Mouse (Mus musculus): ENCODE measurements around the gene Chst13. TPM values are rescaled to one million over a fixed set of nuclear protein-coding genes. Genes with fewer than 3 reads are reported as not detected.
A peak's percentile ranks its signal among the peaks of the same experiment; 100 is the strongest.

The Chst13 gene
- total and polyA plus RNA-seq, 2 experiments from 2014 or later, result 0.20 to 0.21 TPM

DNA sequence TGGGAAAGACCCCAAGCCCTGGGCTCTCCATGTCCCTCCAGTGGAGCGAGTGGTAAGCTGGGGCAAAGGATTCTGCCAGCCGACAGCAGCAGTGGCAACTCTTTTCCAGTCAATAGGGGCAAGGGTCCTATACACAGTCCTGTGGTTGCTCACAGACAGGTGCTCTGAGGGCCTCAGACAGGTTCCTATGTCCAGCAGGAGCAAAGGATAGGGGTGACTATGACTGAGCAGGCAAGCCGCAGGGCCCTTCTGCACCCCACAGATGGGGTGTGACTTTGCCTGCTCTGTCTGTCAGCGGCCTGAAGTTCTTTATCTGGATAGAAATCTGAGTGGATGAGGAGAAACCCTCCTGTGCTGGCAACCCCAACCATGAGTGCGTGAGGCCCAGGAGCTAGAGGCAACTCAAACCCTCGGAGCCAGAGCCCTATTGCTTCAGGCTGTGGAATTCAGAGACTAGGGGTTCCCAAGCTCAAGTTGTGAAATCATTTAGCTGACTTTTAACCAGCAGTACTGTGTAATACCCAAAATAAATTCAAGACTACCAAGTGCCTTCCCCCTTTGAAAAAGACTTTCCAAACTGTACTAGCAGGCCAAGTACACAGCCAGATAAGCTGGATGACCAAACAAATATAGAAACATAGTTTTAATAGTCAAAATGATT is 18.5 kb downstream of the Chst13 start:
- DNase-seq (ENCODE audit: low spot score) (no peak), ATAC-seq (no peak)
- no peak overlapping the region for H3K4me3 ChIP-seq (ENCODE audit: low read length)
- no peaks in the 10 kb centered on the region for H3K36me3 ChIP-seq (ENCODE audit: insufficient read depth, low read length)
- no peak overlapping the region for H3K9ac ChIP-seq (replicated peaks; ENCODE audit: low read length)
- 80% methylated on average over 6 of the region's 6 CpGs for WGBS
- H3K4me2 ChIP-seq (ENCODE audit: low read depth, low read length), result no peak overlapping the region
- H3K9me3 ChIP-seq (ENCODE audit: low read length), result peaks cover 3% of the 10 kb centered on the region; the same call in 1 of the 2 replicates
- H3K27me3 ChIP-seq (ENCODE audit: insufficient read depth, low read length), result no peaks in the 10 kb centered on the region
- TF ChIP-seq CTCF (IDR thresholded peaks at IDR 0.05; ENCODE audit: low read depth), result no peak
- no peak overlapping the region for H3K27ac ChIP-seq
- H3K4me1 ChIP-seq (ENCODE audit: insufficient read depth, low read length), result no peaks in the 10 kb centered on the region

DNA sequence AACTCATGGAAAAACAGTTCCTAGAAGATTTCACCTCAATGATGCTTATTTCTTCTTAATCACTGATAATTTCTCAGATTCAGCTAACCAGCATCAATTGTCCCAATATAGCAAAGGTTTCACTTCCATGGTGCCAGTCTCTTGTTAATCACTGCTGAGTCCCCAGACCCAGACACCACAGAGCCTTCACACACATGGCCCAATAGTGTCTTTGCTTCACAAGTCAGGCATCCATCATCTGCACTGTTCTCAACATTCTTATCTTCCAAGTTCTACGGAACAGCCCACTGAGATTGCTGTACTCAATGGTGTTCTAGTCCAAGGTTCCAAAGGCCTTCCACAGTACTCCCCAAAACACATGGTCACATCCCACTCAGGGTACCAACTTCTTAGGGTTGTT is 24.1 kb downstream of the Chst13 start, which contains the start of gene BC048671:
TSS of gene BC048671 (plus strand) at position 301 of the 400 bp plus-strand sequence.
- DNase-seq (ENCODE audit: low spot score) (no peak), ATAC-seq (no peak)
- no peak for TF ChIP-seq CTCF (IDR thresholded peaks at IDR 0.05; ENCODE audit: low read depth)
- H3K27ac ChIP-seq, result no peak within 1 kb of the TSS
- no peak within 1 kb of the TSS for H3K4me3 ChIP-seq (ENCODE audit: low read length)
- no peaks in the 10 kb centered on the region for H3K27me3 ChIP-seq (ENCODE audit: insufficient read depth, low read length)
- no peak within 1 kb of the TSS; the same call in 1 of the 2 replicates for H3K9ac ChIP-seq (replicated peaks; ENCODE audit: low read length)
- no peaks in the 10 kb centered on the region for H3K9me3 ChIP-seq (ENCODE audit: low read length)
- 97% methylated on average over 1 of the region's 1 CpGs for WGBS
- no peaks in the 10 kb centered on the region for H3K4me1 ChIP-seq (ENCODE audit: insufficient read depth, low read length)
- no peak within 1 kb of the TSS for H3K4me2 ChIP-seq (ENCODE audit: low read depth, low read length)
- H3K36me3 ChIP-seq (ENCODE audit: insufficient read depth, low read length), result no peaks in the 10 kb centered on the region

DNA sequence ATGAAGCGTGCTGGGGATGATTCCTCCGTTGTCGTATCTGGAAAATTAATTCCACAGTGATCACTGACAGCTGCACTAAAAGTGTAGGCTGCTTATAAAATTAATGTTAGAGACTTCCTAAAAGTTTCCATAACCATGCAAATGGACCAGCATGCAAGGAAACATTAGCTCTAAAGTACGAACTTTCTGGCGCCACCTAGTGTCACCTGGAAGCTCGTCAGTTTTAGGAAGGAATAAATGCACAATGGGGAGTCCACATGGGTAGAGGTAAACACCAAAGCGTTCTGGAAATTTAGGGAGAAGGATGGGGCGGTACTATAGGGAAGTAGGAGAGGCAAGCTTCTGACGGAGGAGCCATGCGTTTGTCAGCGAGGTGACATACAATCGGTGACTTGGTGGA is 36.7 kb downstream of the Chst13 start:
- WGBS, result 59% methylated on average over 12 of the region's 12 CpGs
- ATAC-seq (no peak), DNase-seq (ENCODE audit: low spot score) (peak; percentile 44)
- H3K27me3 ChIP-seq (ENCODE audit: insufficient read depth, low read length), result no peaks in the 10 kb centered on the region
- H3K9me3 ChIP-seq (ENCODE audit: low read length), result no peaks in the 10 kb centered on the region
- H3K4me1 ChIP-seq (ENCODE audit: insufficient read depth, low read length), result no peaks in the 10 kb centered on the region
- no peak overlapping the region for H3K9ac ChIP-seq (replicated peaks; ENCODE audit: low read length)
- no peaks in the 10 kb centered on the region for H3K36me3 ChIP-seq (ENCODE audit: insufficient read depth, low read length)
- peak; percentile 59 for TF ChIP-seq CTCF (IDR thresholded peaks at IDR 0.05; ENCODE audit: low read depth)
- H3K4me3 ChIP-seq (ENCODE audit: low read length), result no peak overlapping the region
- no peak overlapping the region for H3K27ac ChIP-seq
- no peak overlapping the region for H3K4me2 ChIP-seq (ENCODE audit: low read depth, low read length)

Other genes with a start within 250 kb of the Chst13 start
- gene Vmn1r49, start 246.7 kb downstream of the Chst13 start, total RNA-seq (2014; rRNA removed), result not detected in 2 replicates
- gene Vmn1r49, start 246.7 kb downstream of the Chst13 start, polyA plus RNA-seq (2015; fragmentation: Nextera tagmentation; extraction: Ambion mirVana), result not detected in 2 replicates
- not detected in 2 replicates for gene Vmn1r50, start 223.8 kb downstream of the Chst13 start, total RNA-seq (2014; rRNA removed)
- gene Vmn1r50, start 223.8 kb downstream of the Chst13 start, polyA plus RNA-seq (2015; fragmentation: Nextera tagmentation; extraction: Ambion mirVana), result not detected in 2 replicates
- gene Vmn1r51, start 202.6 kb downstream of the Chst13 start, total RNA-seq (2014; rRNA removed), result not detected in 2 replicates
- 0.06 TPM in 1 of 2 replicates, not detected in the other for gene Vmn1r51, start 202.6 kb downstream of the Chst13 start, polyA plus RNA-seq (2015; fragmentation: Nextera tagmentation; extraction: Ambion mirVana)
- gene Vmn1r52, start 150.4 kb downstream of the Chst13 start, total RNA-seq (2014; rRNA removed), result not detected in 2 replicates
- gene Vmn1r52, start 150.4 kb downstream of the Chst13 start, polyA plus RNA-seq (2015; fragmentation: Nextera tagmentation; extraction: Ambion mirVana), result not detected in 2 replicates
- not detected in 2 replicates for gene V1ra8, start 122.4 kb downstream of the Chst13 start, total RNA-seq (2014; rRNA removed)
- gene V1ra8, start 122.4 kb downstream of the Chst13 start, polyA plus RNA-seq (2015; fragmentation: Nextera tagmentation; extraction: Ambion mirVana), result not detected in 2 replicates
- gene Vmn1r53, start 100.7 kb downstream of the Chst13 start, total RNA-seq (2014; rRNA removed), result 1.2 TPM in 1 of 2 replicates, not detected in the other
- gene Vmn1r53, start 100.7 kb downstream of the Chst13 start, polyA plus RNA-seq (2015; fragmentation: Nextera tagmentation; extraction: Ambion mirVana), result not detected in 2 replicates
- not detected in 2 replicates for gene Vmn1r54, start 78.9 kb downstream of the Chst13 start, total RNA-seq (2014; rRNA removed)
- gene Vmn1r54, start 78.9 kb downstream of the Chst13 start, polyA plus RNA-seq (2015; fragmentation: Nextera tagmentation; extraction: Ambion mirVana), result not detected in 2 replicates
- gene BC048671, start 24.0 kb downstream of the Chst13 start, total RNA-seq (2014; rRNA removed), result not detected in 2 replicates
- not detected in 2 replicates for gene BC048671, start 24.0 kb downstream of the Chst13 start, polyA plus RNA-seq (2015; fragmentation: Nextera tagmentation; extraction: Ambion mirVana)
- 0.07 TPM in 1 of 2 replicates, not detected in the other for gene Uroc1, start 8.1 kb upstream of the Chst13 start, total RNA-seq (2014; rRNA removed)
- 0.04 TPM in 1 of 2 replicates, not detected in the other for gene Uroc1, start 8.1 kb upstream of the Chst13 start, polyA plus RNA-seq (2015; fragmentation: Nextera tagmentation; extraction: Ambion mirVana)
- gene Zxdc, start 44.3 kb upstream of the Chst13 start, total RNA-seq (2014; rRNA removed), result 45.7 and 49.7 TPM in 2 replicates
- 7.4 and 7.8 TPM in 2 replicates for gene Zxdc, start 44.3 kb upstream of the Chst13 start, polyA plus RNA-seq (2015; fragmentation: Nextera tagmentation; extraction: Ambion mirVana)
- gene Cfap100, start 103.6 kb upstream of the Chst13 start, total RNA-seq (2014; rRNA removed), result 4.2 and 29.4 TPM in 2 replicates
- 8.2 and 9.9 TPM in 2 replicates for gene Cfap100, start 103.6 kb upstream of the Chst13 start, polyA plus RNA-seq (2015; fragmentation: Nextera tagmentation; extraction: Ambion mirVana)
- gene Klf15, start 137.4 kb upstream of the Chst13 start, total RNA-seq (2014; rRNA removed), result 43.2 and 56.4 TPM in 2 replicates
- 26.6 and 29.6 TPM in 2 replicates for gene Klf15, start 137.4 kb upstream of the Chst13 start, polyA plus RNA-seq (2015; fragmentation: Nextera tagmentation; extraction: Ambion mirVana)
- 168 and 214 TPM in 2 replicates for gene Aldh1l1, start 161.2 kb upstream of the Chst13 start, total RNA-seq (2014; rRNA removed)
- 131 and 145 TPM in 2 replicates for gene Aldh1l1, start 161.2 kb upstream of the Chst13 start, polyA plus RNA-seq (2015; fragmentation: Nextera tagmentation; extraction: Ambion mirVana)